Mouse (Mus musculus): ENCODE measurements around the gene Tnnt3. TPM values are rescaled to one million over a fixed set of nuclear protein-coding genes. Genes with fewer than 3 reads are reported as not detected.

Gene Tnnt3
- total RNA-seq, 2 experiments from 2014 or later: not detected

- no peak for ATAC-seq (replicated peaks; ENCODE audit: low FRiP score, poor library complexity, severe bottlenecking)
Measured at GRCm38 (mm10) chr7:142535116-142535515, 36.5 kb downstream of the Tnnt3 start.

DNA sequence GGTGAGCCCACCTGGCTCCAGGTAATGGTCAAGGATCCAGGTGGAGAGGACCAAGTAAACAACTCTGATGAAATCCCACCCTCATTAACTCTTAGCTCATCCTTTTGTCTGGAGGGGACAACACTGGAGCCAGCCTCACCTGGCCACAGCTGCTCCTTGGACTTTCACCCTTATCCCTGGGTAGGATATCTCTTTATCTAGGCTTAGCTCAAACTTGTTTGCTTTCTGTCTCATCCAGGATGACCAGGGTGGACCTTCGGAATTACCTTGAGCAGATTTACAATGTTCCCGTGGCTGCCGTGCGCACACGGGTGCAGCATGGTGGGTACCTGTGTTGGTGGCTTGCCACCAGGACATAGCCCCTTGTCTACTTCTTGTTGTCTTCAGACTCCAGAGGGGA lies 37.2 kb downstream of the Tnnt3 start:
- no peak for ATAC-seq (replicated peaks; ENCODE audit: low FRiP score, poor library complexity, severe bottlenecking)

- no peak for ATAC-seq (replicated peaks; ENCODE audit: low FRiP score, poor library complexity, severe bottlenecking)
Measured at GRCm38 (mm10) chr7:142537181-142537580, 38.5 kb downstream of the Tnnt3 start.

DNA sequence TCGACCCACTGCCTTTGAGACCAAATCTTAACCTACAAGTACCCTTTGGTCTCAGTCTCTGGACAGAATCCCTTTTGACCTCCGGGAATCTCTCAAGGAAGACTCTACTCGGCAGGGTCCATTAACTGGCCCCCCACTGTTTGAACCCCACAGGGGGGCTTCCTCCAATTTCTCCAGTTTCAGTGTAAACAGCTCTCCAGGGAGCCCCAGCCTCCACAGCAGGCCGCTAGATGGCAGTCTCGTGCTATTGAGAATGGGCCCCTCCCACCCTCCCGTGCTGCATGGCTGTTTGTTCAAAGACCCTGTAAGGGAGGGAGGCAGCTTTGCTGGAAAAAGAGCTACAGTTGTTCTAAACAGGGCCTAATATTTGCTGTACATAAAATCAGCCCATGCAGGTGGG lies 39.2 kb downstream of the Tnnt3 start:
- peak; percentile 47; the same call in 1 of the 2 replicates for ATAC-seq (replicated peaks; ENCODE audit: low FRiP score, poor library complexity, severe bottlenecking)

DNA sequence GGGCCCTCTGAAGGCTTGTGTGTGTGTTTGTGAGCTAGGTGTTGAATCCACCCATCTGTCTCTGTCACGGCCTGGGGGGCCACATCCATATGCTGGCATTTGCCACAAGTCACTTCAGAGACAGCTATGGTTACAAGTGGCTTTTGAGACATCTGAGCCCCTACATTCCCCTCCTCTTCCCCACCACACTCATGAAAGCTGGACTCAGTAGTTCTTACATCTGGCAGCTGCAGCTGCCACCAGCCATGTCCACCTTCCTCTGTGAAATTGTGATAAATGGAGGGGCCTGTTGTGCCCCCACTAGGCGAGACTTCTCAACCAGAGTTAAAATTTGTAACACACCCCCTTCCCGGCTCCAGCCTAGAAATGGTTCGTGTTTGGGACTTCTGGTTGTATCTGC lies 39.7 kb downstream of the Tnnt3 start:
- ATAC-seq (replicated peaks; ENCODE audit: low FRiP score, poor library complexity, severe bottlenecking): no peak

DNA sequence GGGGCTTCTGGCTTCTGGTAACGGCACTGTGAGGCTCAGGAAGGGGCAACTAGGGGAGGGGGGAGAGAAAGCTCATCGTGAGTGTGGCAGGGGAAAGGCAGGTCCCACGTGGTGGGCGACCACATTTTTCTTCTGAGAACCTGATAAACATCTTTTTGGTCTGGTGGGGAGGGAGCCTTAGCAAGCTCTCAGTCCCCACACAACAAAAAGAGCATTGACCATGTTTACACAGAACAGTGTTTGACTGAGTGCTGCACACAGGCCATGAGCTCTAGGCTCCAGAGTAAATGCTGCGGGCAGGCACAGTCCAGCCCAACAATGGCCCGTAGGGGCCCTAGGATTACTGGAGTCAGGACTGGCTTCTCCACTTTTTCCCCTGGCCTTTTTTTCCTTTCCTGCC lies 40.1 kb downstream of the Tnnt3 start:
- no peak for ATAC-seq (replicated peaks; ENCODE audit: low FRiP score, poor library complexity, severe bottlenecking)

DNA sequence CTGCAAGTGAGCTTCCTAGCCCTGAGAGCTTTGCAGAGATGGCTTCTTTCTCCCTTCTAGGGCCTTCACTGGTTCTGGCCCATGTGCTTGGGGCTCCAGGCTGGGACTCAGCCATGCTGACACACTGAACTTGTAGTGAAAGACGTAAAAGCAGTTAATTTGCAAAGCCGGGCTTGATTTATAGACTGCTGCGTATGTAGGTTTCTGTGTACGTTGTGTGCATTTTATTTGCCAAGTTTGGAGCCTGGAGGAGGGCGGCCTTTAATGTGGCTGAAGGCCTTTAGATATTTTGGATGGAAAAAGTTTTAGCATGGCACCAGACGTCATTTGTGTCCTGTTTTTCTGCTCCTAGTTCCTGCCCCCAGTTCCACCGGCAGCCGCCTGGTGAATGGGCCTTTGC lies 41.2 kb downstream of the Tnnt3 start:
- ATAC-seq (replicated peaks; ENCODE audit: low FRiP score, poor library complexity, severe bottlenecking): no peak

GRCm38 (mm10) chr7:142542771-142543303 lies 44.2 kb downstream of the Tnnt3 start:
- ATAC-seq (replicated peaks; ENCODE audit: low FRiP score, poor library complexity, severe bottlenecking): no peak

GRCm38 (mm10) chr7:142545967-142546366 lies 47.3 kb downstream of the Tnnt3 start:
- ATAC-seq (replicated peaks; ENCODE audit: low FRiP score, poor library complexity, severe bottlenecking): no peak

DNA sequence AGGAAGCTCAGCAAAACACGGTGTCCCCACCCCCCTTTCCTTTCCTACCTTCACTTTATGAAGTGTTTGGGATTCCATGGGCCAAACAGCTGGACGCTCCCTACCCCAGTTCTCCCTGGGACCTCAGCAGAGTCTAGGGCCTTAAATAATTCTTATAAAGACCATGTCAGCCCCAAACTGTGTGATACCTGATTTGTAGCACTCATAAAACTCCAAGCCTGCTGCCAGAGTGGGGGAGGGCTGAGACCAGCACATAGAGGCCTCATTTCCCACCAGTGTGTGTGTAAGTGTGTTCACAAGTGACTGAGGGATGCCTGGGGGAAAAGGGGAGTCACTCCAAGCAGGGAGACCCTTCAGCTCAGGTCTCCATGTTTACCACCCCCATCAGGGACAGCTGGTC lies 49.2 kb downstream of the Tnnt3 start:
- no peak for ATAC-seq (replicated peaks; ENCODE audit: low FRiP score, poor library complexity, severe bottlenecking)

DNA sequence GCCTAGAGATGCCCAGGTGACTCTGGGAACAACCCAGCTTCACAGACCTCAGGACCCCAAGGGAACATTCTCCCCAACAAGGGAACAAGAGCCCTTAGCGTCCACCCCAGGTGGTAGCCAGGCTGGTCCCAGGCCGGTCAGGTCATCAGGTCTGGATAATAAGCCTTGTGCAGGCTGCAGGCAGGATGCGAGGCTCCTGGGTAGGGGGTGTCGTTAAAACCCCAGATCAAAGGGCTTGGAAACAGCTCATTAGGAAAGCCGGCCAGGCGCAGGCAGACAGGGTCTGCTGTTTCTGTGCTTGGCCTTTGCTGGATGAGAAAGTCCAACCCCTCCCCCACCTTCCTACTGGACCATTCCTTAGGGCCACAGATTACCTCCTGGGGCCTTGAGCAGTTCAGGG lies 50.1 kb downstream of the Tnnt3 start:
- ATAC-seq (replicated peaks; ENCODE audit: low FRiP score, poor library complexity, severe bottlenecking): no peak

DNA sequence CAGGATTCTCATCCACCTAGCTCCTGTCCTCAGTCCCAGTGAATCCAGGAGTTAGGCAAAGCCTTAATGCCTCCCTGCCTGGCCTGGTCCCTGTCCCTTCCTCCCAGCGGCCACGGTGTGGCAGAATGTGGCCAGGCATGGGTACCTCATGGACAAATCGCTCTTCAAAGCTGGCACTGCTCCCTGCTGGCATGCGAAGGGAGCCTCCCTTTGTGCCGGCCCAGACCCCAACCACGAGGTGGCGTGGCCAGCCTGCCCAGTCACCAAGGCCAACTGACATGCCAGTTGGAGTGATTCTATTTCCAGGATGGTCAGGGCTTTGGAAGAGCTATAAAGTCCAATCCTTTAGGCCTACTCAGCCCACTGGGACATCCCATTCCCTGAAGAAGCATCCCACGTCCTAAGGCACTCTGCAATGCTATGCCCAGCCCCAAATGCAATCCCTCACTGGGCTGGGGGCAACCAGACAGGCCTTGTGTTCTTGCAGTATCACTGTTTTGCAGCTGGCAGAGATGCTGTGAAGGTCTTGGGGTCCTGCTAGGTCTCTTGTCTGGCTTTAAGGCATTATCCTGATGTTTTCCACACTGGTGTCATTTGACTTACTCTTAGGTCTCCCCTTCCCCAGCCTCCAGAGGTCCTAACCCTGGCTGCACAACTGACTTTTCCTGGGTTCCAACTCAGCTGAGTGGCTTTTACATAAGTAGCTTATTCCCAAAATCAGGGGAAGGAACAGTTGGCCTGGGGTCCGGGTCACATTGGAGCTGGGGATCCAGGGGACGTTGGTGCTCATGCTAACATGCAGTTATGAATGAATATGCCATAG lies 51.5 kb downstream of the Tnnt3 start:
- ATAC-seq (replicated peaks; ENCODE audit: low FRiP score, poor library complexity, severe bottlenecking): no peak

DNA sequence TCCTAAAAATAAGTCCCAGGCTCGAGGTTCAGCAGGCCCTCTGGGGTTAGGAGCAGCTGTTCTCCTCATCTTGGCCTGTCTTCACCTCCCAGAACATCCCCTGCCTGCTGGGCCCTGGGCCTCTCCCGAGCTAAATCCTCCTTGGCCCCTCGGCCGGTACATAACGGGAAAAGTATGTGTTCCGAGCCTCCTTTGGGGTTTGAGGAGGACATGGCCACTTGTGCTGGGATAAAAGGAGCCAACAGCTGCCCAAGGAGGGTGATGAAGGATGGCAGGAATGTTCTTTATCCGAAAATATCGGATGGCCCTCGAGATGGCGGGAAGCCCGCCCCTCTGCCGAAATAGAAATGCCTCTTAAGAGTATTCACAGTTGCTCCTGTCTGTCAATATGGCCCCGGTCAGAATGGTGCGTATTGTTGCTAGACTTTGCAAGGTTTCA lies 52.3 kb downstream of the Tnnt3 start:
- ATAC-seq (replicated peaks; ENCODE audit: low FRiP score, poor library complexity, severe bottlenecking): no peak

DNA sequence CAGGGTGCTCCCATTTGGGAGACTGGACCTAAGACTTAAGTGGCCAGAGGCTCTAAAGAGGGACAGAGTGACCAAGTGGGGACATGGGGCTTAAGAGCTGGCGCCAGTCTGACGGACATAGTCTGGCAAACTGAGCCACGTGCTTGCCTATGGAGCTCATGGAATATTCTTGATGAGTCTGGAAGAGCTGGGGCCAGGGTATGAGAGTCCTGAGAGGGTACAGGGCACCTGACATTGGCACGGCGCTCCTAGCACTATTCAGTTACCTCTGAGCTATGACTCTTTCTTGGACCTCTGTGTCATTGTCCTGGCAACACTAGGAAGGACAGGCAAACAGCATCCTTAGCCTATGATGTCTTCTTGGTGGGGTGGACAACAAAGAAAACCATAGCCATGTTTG lies 53.1 kb downstream of the Tnnt3 start:
- no peak for ATAC-seq (replicated peaks; ENCODE audit: low FRiP score, poor library complexity, severe bottlenecking)

GRCm38 (mm10) chr7:142552591-142553416 lies 54.2 kb downstream of the Tnnt3 start:
- ATAC-seq (replicated peaks; ENCODE audit: low FRiP score, poor library complexity, severe bottlenecking): no peak

DNA sequence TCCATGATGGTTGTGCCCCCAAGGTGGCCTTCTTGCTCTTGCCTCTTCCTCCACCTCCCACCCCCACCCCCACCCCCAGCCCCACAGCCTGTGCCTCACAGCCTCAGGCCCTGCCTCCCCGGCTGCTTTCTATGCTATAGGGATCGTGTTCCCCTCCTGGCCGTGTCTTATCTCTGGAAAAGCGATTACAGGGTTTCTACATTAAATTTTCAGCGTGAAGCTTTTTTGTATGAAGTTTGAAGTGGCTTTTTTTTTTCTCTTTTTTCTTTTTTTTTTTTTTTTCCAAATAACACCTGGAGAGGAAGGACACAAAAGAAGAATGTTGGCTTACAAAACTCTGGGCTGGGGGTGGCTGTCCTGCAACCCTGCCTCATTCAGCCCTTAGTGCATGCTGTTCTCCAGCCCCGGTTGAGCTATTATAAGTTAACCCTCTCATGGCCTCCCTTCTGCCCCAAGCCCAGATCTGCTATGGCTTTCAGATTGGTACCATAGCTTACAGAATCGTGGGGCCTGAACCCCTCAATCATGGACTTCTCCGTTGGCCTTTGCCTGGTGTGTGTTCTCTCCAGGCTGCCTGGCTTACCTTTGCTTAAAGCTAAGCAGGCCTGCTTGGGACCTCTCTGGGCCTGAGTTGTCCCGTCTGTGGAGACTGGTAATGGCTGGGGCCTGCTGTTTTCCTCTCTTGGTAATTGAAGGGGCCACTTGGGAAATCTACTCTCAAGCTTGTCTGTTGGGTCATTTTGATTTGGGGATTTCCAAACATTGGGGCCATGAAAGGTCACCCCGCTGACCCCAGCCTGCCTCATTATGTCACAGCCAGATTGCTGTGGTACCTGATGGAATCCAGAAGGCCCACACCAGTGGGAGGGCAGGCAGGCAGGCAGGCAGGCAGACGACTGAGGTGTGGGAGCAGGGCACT lies 55.0 kb downstream of the Tnnt3 start:
- ATAC-seq (replicated peaks; ENCODE audit: low FRiP score, poor library complexity, severe bottlenecking): no peak

GRCm38 (mm10) chr7:142554625-142555024 lies 56.0 kb downstream of the Tnnt3 start:
- no peak for ATAC-seq (replicated peaks; ENCODE audit: low FRiP score, poor library complexity, severe bottlenecking)

- peak; percentile 39; the same call in 1 of the 2 replicates for ATAC-seq (replicated peaks; ENCODE audit: low FRiP score, poor library complexity, severe bottlenecking)
Measured at GRCm38 (mm10) chr7:142555366-142556088, 56.9 kb downstream of the Tnnt3 start.

DNA sequence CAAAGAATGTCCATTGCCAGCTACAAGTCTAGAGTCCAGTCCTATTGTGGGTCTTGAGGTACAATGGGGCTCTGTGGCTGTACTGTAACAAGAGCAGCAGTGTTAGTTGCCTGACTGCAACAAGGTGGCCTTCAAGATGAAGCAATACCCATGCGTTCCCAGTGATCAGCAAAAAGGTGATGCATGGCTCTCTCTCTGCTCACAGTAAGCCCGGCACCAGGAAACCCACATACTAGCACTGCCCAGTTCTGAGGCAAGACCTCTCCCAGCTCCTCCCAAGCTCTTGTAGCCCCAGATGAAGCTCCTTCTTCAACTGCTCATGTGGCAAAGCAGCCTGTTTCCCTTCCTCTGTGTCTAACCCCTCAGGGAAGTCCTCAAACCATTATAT lies 57.4 kb downstream of the Tnnt3 start:
- no peak for ATAC-seq (replicated peaks; ENCODE audit: low FRiP score, poor library complexity, severe bottlenecking)
